Mouse (Mus musculus) MEL (cell line): ENCODE data around the gene Gm20671.

ENCODE experiments used
- BHLHE40 ChIP-seq: IDR thresholded peaks from 2 replicates; pipeline ENCODE4 v1.6.1; 2012; ENCODE audit warnings: low read depth, mild to moderate bottlenecking, inconsistent platforms, low read length, improper control_type of control experiment, borderline replicate concordance
- CTCF ChIP-seq, 3 experiments: IDR thresholded peaks in 2 of 3; conservative IDR thresholded peaks in 1 of 3; 2 replicates each; pipeline ENCODE4 v1.5.1; 2011 to 2012; ENCODE audit warnings: low read length in 3 of 3, low read depth in 2 of 3, mild to moderate bottlenecking in 2 of 3, improper control_type of control experiment in 1 of 3, inconsistent platforms in 1 of 3, mixed read lengths in 1 of 3, moderate library complexity in 1 of 3; ENCODE audit not compliant: control insufficient read depth in 1 of 3, insufficient read depth in 1 of 3, poor library complexity in 1 of 3, severe bottlenecking in 1 of 3
- JUND ChIP-seq: IDR thresholded peaks from 2 replicates; pipeline ENCODE4 v1.6.1; 2011; ENCODE audit warnings: low read depth, mild to moderate bottlenecking, improper control_type of control experiment, low read length
- NRF1 ChIP-seq: IDR thresholded peaks from 2 replicates; pipeline ENCODE4 v1.6.1; 2014; ENCODE audit warnings: low read depth, mild to moderate bottlenecking, inconsistent platforms, low read length, improper control_type of control experiment, moderate library complexity; ENCODE audit not compliant: poor library complexity, insufficient read depth, severe bottlenecking
- TCF12 ChIP-seq: IDR thresholded peaks from 2 replicates; pipeline ENCODE4 v1.6.1; 2014; ENCODE audit warnings: low read depth, mild to moderate bottlenecking, inconsistent platforms, low read length, improper control_type of control experiment, moderate library complexity
- UBTF ChIP-seq: IDR thresholded peaks from 2 replicates; pipeline ENCODE4 v1.6.1; 2012; ENCODE audit warnings: low read depth, mild to moderate bottlenecking, inconsistent platforms, low read length, improper control_type of control experiment, moderate library complexity, borderline replicate concordance; ENCODE audit not compliant: insufficient read depth
- USF1 ChIP-seq: IDR thresholded peaks from 2 replicates; pipeline ENCODE4 v1.6.1; 2014; ENCODE audit warnings: low read depth, mild to moderate bottlenecking, inconsistent platforms, low read length, improper control_type of control experiment, moderate library complexity
- ZMIZ1 ChIP-seq: IDR thresholded peaks from 2 replicates; pipeline ENCODE4 v1.6.1; 2012; ENCODE audit warnings: low read depth, mild to moderate bottlenecking, inconsistent platforms, low read length, improper control_type of control experiment, moderate library complexity

DNA sequence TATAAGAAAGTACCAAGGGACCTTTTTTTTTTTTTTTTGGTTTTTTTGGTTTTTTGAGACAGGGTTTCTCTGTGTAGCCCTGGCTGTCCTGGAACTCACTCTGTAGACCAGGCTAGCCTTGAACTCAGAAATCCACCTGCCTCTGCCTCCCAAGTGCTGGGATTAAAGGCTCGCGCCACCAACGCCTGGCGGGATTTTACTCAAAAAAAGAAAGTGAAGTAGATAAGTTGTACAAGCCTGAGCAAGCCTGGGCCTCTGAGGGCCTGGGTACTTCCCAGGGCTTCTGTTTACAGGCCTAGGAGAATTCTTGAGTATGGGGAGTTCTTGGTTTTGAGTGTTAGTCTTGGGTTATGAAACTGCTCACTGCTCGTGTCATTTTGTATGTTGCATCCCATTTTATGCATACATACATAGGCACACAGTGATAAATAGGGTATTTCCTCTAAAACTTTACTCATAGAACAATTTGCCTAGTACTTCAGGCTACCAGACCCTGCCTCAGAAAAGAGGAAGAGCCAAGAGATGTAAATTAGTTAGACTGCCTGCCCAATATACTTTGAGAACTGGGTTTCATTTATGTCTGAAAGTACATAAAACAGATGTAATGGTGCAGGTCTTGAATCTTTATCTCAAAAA is 42.6 kb upstream of the Gm20671 start:
- no peak for TF ChIP-seq CTCF (IDR thresholded peaks at IDR 0.05 in 2 of 3, conservative IDR thresholded peaks at IDR 0.05 in 1 of 3; ENCODE audit: control insufficient read depth in 1 of 3, insufficient read depth in 1 of 3, low read depth in 2 of 3, low read length in 3 of 3, poor library complexity in 1 of 3, severe bottlenecking in 1 of 3)
- TF ChIP-seq BHLHE40: no peak
- no peak for TF ChIP-seq USF1
- TF ChIP-seq JUND: no peak
- TF ChIP-seq ZMIZ1: no peak
- TF ChIP-seq TCF12: no peak
- no peak for TF ChIP-seq UBTF
- no peak for TF ChIP-seq NRF1
